Mouse (Mus musculus) cerebellum, adult 2 months (tissue): ENCODE data around the gene Hbb-bh2.

Source experiments
- CTCF ChIP-seq: fragments of 200-500 bp; IDR thresholded peaks from 2 replicates; pipeline ENCODE4 v1.5.1; 2011; ENCODE audit warnings: low read depth, mild to moderate bottlenecking, control low read depth, low read length, moderate library complexity, borderline replicate concordance; ENCODE audit not compliant: insufficient read depth
- POLR2A ChIP-seq: fragments of 200-500 bp; IDR thresholded peaks from 2 replicates; pipeline ENCODE4 v1.6.1; 2011; ENCODE audit warnings: low read length, control low read depth, borderline replicate concordance; ENCODE audit not compliant: insufficient read depth

GRCm38 (mm10) chr7:103843034-103843433, 2.7 kb upstream of the Hbb-bh2 start, which contains the start of gene Hbb-bh1:
- no peak for TF ChIP-seq POLR2A
- no peak for TF ChIP-seq CTCF
